Mouse (Mus musculus) myocyte (in vitro differentiated cells): Measurements from ENCODE around the gene Arf1.

ENCODE experiments used
- CEBPB ChIP-seq: IDR thresholded peaks from 2 replicates; pipeline ENCODE4 v1.6.1; 2011; ENCODE audit warnings: mild to moderate bottlenecking, moderate library complexity; ENCODE audit not compliant: poor library complexity, insufficient read depth, severe bottlenecking
- MAX ChIP-seq: IDR thresholded peaks from one replicate; pipeline ENCODE4 v1.6.1; 2011; ENCODE audit warnings: low read depth, mild to moderate bottlenecking, control low read depth
- MYOD1 ChIP-seq, 3 experiments: IDR thresholded peaks; one replicate each; pipeline ENCODE4 v1.6.1; 2011; ENCODE audit warnings: control low read depth in 2 of 3, low read depth in 2 of 3, mild to moderate bottlenecking in 2 of 3, moderate library complexity in 1 of 3; ENCODE audit not compliant: insufficient read length in 2 of 3, control insufficient read depth in 1 of 3
- POLR2A ChIP-seq: IDR thresholded peaks from one replicate; pipeline ENCODE4 v1.6.1; 2011; ENCODE audit warnings: low read depth, mild to moderate bottlenecking, control low read depth, moderate library complexity; ENCODE audit not compliant: insufficient read length
- POLR2AphosphoS2 ChIP-seq: IDR thresholded peaks from one replicate; pipeline ENCODE4 v1.6.1; 2011; ENCODE audit warnings: low read depth, control low read depth; ENCODE audit not compliant: insufficient read length
- TCF12 ChIP-seq: IDR thresholded peaks from one replicate; pipeline ENCODE4 v1.6.1; 2011; ENCODE audit warnings: mild to moderate bottlenecking, control low read depth; ENCODE audit not compliant: poor library complexity, insufficient read depth, severe bottlenecking
- TCF3 ChIP-seq: IDR thresholded peaks from one replicate; pipeline ENCODE4 v1.6.1; 2011; ENCODE audit warnings: low read depth, control low read depth; ENCODE audit not compliant: insufficient read length
- USF1 ChIP-seq: IDR thresholded peaks from one replicate; pipeline ENCODE4 v1.6.1; 2011; ENCODE audit warnings: low read depth, mild to moderate bottlenecking, control low read depth, moderate library complexity

GRCm38 (mm10) chr11:59163255-59164236 is 64.5 kb downstream of the Arf1 start, which contains the start of gene Iba57:
- TF ChIP-seq MAX (no peak), POLR2A (peak; percentile 87), CEBPB (no peak), TCF12 (no peak), MYOD1 (IDR thresholded peaks at IDR 0.05; ENCODE audit: control insufficient read depth in 1 of 3, insufficient read length in 2 of 3, low read depth in 2 of 3) (no peak), USF1 (no peak), TCF3 (no peak), POLR2AphosphoS2 (peak; percentile 88)
